Mouse (Mus musculus) lung, embryonic 15.5 days (tissue): ENCODE data around the gene Ptprn2. TPM values are rescaled to one million over a fixed set of nuclear protein-coding genes. Genes with fewer than 3 reads are reported as not detected.

Experiments
- ATAC-seq: fragments of 200-750 bp; cut with Nextera tagmentation; 2 replicates; pipeline ENCODE4 v1.8.0; 2017; ENCODE audit warnings: moderate number of reproducible peaks, borderline replicate concordance; ENCODE audit not compliant: low FRiP score, low TSS enrichment; ENCODE audit errors: extremely low read depth
- H3K27ac ChIP-seq: fragments of 300-500 bp; sonication (generic); 2 replicates; pipeline ENCODE4 v1.5.1; 2015; ENCODE audit warnings: moderate library complexity, mild to moderate bottlenecking, inconsistent platforms
- H3K27me3 ChIP-seq: fragments of 300-500 bp; sonication (generic); 2 replicates; pipeline ENCODE4 v1.6.1; 2015; ENCODE audit warnings: inconsistent platforms
- H3K36me3 ChIP-seq: fragments of 300-500 bp; sonication (generic); 2 replicates; pipeline ENCODE4 v1.6.1; 2015; ENCODE audit warnings: inconsistent platforms
- H3K4me1 ChIP-seq: fragments of 300-500 bp; sonication (generic); 2 replicates; pipeline ENCODE4 v1.6.1; 2015; ENCODE audit warnings: inconsistent platforms
- H3K4me2 ChIP-seq: fragments of 300-500 bp; sonication (generic); 2 replicates; pipeline ENCODE4 v1.6.1; 2015; ENCODE audit warnings: inconsistent platforms, mild to moderate bottlenecking, moderate library complexity
- H3K4me3 ChIP-seq: fragments of 300-500 bp; sonication (generic); 2 replicates; pipeline ENCODE4 v1.5.1; 2015; ENCODE audit warnings: mild to moderate bottlenecking, inconsistent platforms
- H3K9ac ChIP-seq: fragments of 300-500 bp; sonication (generic); 2 replicates; pipeline ENCODE4 v1.6.1; 2015; ENCODE audit warnings: inconsistent platforms
- H3K9me3 ChIP-seq: fragments of 300-500 bp; sonication (generic); 2 replicates; pipeline ENCODE4 v1.6.1; 2016; ENCODE audit warnings: inconsistent platforms
- WGBS: fragments of 180-500 bp; shearing (Covaris S2); methylation state at CpG from one replicate; pipeline ENCODE4 v1.1.7; 2015; 5-methylcytosine and 5-hydroxymethylcytosine counted together
- polyA plus RNA-seq: library from polyadenylated mRNA; unstranded; fragments of >200 nt; fragmentation: Nextera tagmentation; extraction: Ambion mirVana; gene quantifications from 2 replicates; pipeline ENCODE4 v1.2.1, GENCODE M21; 2015

Ptprn2 gene
- polyA plus RNA-seq, 1 experiment from 2014 or later, result 0.16 TPM

DNA sequence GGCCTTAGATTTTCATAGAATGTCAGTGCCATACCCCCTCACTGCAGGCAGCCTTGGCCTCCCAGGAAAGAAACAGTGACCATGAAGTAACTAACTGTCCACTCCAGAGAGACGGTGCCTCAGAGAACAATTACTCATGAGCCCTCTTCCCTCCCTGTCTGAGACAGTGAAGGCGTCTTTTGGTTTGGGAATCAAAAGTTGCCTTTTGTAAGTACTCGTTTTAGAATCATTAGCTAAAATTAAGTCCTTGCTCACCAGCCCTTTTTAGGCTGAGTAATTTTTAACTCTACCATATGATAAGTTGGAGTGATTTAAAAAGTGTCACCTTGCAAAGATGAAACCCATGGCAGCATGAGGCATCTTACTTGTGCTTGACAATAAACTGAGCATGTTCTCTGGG lies 806.4 kb downstream of the Ptprn2 start:
- H3K27me3 ChIP-seq, result no peaks in the 10 kb centered on the region
- H3K9ac ChIP-seq, result no peak overlapping the region
- H3K9me3 ChIP-seq, result no peaks in the 10 kb centered on the region
- 67% methylated on average over 3 of the region's 3 CpGs for WGBS
- H3K4me1 ChIP-seq, result no peaks in the 10 kb centered on the region
- no peak overlapping the region for H3K4me3 ChIP-seq
- no peak overlapping the region for H3K4me2 ChIP-seq
- no peak overlapping the region for H3K27ac ChIP-seq
- no peaks in the 10 kb centered on the region for H3K36me3 ChIP-seq
- no peak for ATAC-seq

DNA sequence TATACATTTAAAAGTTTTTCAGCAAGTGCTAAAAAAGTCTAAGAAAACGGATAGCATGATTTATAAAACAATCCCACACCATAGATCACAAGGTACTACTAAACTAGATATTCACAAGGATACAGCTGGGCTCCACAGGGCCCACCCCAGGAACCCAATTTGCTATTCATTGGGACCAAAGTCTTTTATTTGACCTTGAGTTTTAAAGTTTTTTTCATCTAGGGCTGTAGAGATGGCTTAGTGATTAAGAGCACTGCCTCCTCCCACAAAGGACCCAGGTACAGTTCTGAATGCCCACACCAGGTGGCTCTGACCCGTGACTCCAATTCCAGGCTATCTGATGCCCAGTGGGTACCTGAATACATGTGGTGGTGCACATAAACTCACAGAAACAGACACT lies 811.3 kb downstream of the Ptprn2 start:
- no peaks in the 10 kb centered on the region for H3K4me1 ChIP-seq
- H3K27me3 ChIP-seq, result no peaks in the 10 kb centered on the region
- H3K27ac ChIP-seq, result no peak overlapping the region
- no peak overlapping the region for H3K9ac ChIP-seq
- no peaks in the 10 kb centered on the region for H3K9me3 ChIP-seq
- H3K36me3 ChIP-seq, result no peaks in the 10 kb centered on the region
- no peak for ATAC-seq
- no peak overlapping the region for H3K4me2 ChIP-seq
- 50% methylated on average over 2 of the region's 2 CpGs for WGBS
- H3K4me3 ChIP-seq, result no peak overlapping the region

- H3K9me3 ChIP-seq, result no peaks in the 10 kb centered on the region
- no peak overlapping the region for H3K9ac ChIP-seq
- no peak overlapping the region for H3K4me2 ChIP-seq
- no peak overlapping the region for H3K27ac ChIP-seq
- WGBS, result 88% methylated on average over 3 of the region's 3 CpGs
- H3K27me3 ChIP-seq, result no peaks in the 10 kb centered on the region
- no peak overlapping the region for H3K4me3 ChIP-seq
- no peaks in the 10 kb centered on the region for H3K4me1 ChIP-seq
- no peak for ATAC-seq
- H3K36me3 ChIP-seq, result no peaks in the 10 kb centered on the region
Measured at GRCm38 (mm10) chr12:117299084-117299483, 813.6 kb downstream of the Ptprn2 start.

- no peaks in the 10 kb centered on the region for H3K27me3 ChIP-seq
- H3K36me3 ChIP-seq, result no peaks in the 10 kb centered on the region
- no peak overlapping the region for H3K4me3 ChIP-seq
- no peak for ATAC-seq
- WGBS, result 77% methylated on average over 17 of the region's 17 CpGs
- no peaks in the 10 kb centered on the region for H3K9me3 ChIP-seq
- no peak overlapping the region for H3K9ac ChIP-seq
- H3K4me1 ChIP-seq, result no peaks in the 10 kb centered on the region
- H3K4me2 ChIP-seq, result no peak overlapping the region
- no peak overlapping the region for H3K27ac ChIP-seq
Measured at GRCm38 (mm10) chr12:117304751-117305624, 819.5 kb downstream of the Ptprn2 start.

DNA sequence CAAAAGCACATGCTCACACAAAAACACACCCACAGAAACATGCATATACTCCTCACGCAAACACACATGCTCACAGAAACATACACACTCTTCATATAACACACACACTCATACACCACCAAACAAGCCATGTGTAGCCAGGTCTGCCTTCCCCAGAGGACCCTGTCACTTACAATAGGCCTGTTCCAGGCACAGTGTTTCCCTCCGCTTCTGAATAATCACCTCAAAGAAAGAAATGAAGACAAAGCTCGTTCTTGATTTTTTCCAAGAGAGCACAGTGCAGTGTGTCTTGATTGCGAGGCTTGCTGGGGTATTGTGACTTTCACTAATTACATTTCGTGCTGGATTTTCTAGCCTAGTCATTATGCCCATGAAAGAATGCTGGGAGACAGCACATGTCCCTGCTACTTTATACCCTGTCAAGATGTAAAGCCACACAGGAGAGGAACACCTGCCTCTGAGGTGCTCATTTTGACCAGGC lies 820.1 kb downstream of the Ptprn2 start:
- Histone ChIP-seq H3K4me3 (no peak overlapping the region), H3K9me3 (no peaks in the 10 kb centered on the region), H3K36me3 (no peaks in the 10 kb centered on the region), H3K27me3 (no peaks in the 10 kb centered on the region), H3K27ac (no peak overlapping the region), H3K4me2 (no peak overlapping the region), H3K9ac (no peak overlapping the region), H3K4me1 (no peaks in the 10 kb centered on the region)
- ATAC-seq, result no peak
- 86% methylated on average over 5 of the region's 5 CpGs for WGBS

DNA sequence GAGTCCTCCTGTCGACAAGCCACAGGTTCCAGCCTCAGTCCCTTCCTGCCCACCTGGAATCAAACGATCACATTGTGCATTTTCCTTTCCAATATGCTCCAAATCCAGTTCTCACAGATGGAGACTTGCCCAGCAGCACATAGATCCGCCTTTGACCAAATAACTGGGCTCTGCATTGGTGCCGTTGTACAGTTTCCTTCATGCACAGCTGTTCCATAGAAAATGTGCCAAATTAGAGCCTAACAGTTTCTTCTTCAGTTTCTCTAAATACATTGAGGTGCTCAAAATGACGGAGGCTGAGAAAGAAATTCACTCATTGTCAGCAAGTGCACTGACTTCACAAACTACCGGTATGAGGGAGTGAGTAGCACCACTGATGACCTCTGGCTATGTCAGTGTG lies 826.6 kb downstream of the Ptprn2 start:
- WGBS, result 74% methylated on average over 6 of the region's 6 CpGs
- no peak for ATAC-seq

GRCm38 (mm10) chr12:117314987-117315386 lies 829.5 kb downstream of the Ptprn2 start:
- 57% methylated on average over 2 of the region's 2 CpGs for WGBS
- no peaks in the 10 kb centered on the region for H3K27me3 ChIP-seq
- peak; percentile 69 for ATAC-seq
- H3K4me1 ChIP-seq, result no peaks in the 10 kb centered on the region
- H3K9me3 ChIP-seq, result no peaks in the 10 kb centered on the region
- H3K9ac ChIP-seq, result no peak overlapping the region
- no peak overlapping the region for H3K4me2 ChIP-seq
- no peak overlapping the region for H3K4me3 ChIP-seq
- no peak overlapping the region for H3K27ac ChIP-seq
- no peaks in the 10 kb centered on the region for H3K36me3 ChIP-seq

More for the DNA sequence above, 826.6 kb downstream of the Ptprn2 start:
- Histone ChIP-seq H3K9ac (no peak overlapping the region), H3K27ac (no peak overlapping the region), H3K36me3 (no peaks in the 10 kb centered on the region), H3K27me3 (no peaks in the 10 kb centered on the region), H3K4me1 (no peaks in the 10 kb centered on the region), H3K9me3 (no peaks in the 10 kb centered on the region), H3K4me3 (no peak overlapping the region), H3K4me2 (no peak overlapping the region)

DNA sequence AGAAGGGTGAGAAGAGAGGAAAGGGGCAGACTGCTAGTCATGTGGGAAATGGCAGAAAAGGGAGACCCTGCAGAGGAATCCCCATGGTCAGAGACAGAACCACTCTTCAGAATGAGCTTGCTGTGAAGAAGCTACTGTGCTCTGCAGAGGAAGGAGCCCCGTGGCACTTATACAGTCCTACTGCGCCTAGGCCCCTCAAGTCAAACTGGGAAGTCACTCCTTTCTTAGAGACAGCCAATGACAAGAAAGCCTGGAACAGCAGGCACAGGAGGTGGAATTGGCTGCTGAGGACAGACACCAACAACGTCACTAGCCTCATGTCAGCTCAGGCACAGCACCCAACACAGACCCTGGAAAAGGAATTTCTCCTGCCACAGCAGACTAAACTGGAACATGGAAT lies 830.1 kb downstream of the Ptprn2 start:
- no peaks in the 10 kb centered on the region for H3K4me1 ChIP-seq
- no peaks in the 10 kb centered on the region for H3K27me3 ChIP-seq
- ATAC-seq, result no peak
- no peaks in the 10 kb centered on the region for H3K36me3 ChIP-seq
- no peaks in the 10 kb centered on the region for H3K9me3 ChIP-seq
- H3K4me2 ChIP-seq, result no peak overlapping the region
- no peak overlapping the region for H3K4me3 ChIP-seq
- H3K9ac ChIP-seq, result no peak overlapping the region
- 78% methylated on average over 3 of the region's 3 CpGs for WGBS
- no peak overlapping the region for H3K27ac ChIP-seq

- Histone ChIP-seq H3K4me3 (no peak overlapping the region), H3K27ac (no peak overlapping the region), H3K4me1 (no peaks in the 10 kb centered on the region), H3K4me2 (no peak overlapping the region), H3K9ac (no peak overlapping the region), H3K36me3 (no peaks in the 10 kb centered on the region), H3K9me3 (no peaks in the 10 kb centered on the region), H3K27me3 (no peaks in the 10 kb centered on the region)
- 78% methylated on average over 3 of the region's 3 CpGs for WGBS
- no peak for ATAC-seq
Measured at GRCm38 (mm10) chr12:117318229-117318628, 832.7 kb downstream of the Ptprn2 start.

DNA sequence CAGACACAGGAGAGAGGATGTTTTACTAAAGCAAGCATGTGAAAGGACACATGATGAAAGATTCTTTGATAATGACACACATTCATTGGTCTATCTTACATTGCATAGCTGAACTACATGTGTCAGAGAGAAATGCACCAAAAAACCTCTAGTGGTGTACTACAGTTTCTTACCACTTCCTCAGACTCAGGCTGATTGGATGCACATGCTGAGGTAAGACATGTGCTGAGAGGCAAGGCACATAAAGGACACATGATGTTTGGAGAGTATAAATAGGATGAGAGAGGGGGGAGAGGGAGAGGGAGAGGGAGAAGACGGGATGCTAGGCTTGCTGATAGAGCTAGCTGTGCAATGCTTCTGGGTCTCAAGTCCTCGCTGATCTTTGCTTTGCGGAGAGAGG lies 837.5 kb downstream of the Ptprn2 start:
- Histone ChIP-seq H3K27ac (no peak overlapping the region), H3K4me3 (no peak overlapping the region), H3K36me3 (no peaks in the 10 kb centered on the region), H3K27me3 (no peaks in the 10 kb centered on the region), H3K4me2 (no peak overlapping the region), H3K9me3 (no peaks in the 10 kb centered on the region), H3K9ac (no peak overlapping the region), H3K4me1 (no peaks in the 10 kb centered on the region)
- 82% methylated on average over 3 of the region's 3 CpGs for WGBS
- no peak for ATAC-seq
